Mouse (Mus musculus) midbrain, postnatal 0 days (tissue): ENCODE measurements around the gene Rnf213. TPM values are rescaled to one million over a fixed set of nuclear protein-coding genes. Genes with fewer than 3 reads are reported as not detected.

Experiments used
- ATAC-seq: fragments of 200-750 bp; cut with Nextera tagmentation; 2 replicates; pipeline ENCODE4 v1.8.0; 2017; ENCODE audit warnings: moderate number of reproducible peaks, mild to moderate bottlenecking, moderate TSS enrichment, moderate library complexity; ENCODE audit not compliant: low FRiP score
- DNase-seq: peaks from one replicate; pipeline ENCODE4 v3.0.0-alpha.2; 2015; ENCODE audit warnings: low spot score
- H3K27ac ChIP-seq: fragments of 300-500 bp; sonication (generic); 2 replicates; pipeline ENCODE4 v1.5.1; 2014; ENCODE audit warnings: low read depth, mild to moderate bottlenecking, low read length, mixed read lengths
- H3K27me3 ChIP-seq: fragments of 300-500 bp; sonication (generic); 2 replicates; pipeline ENCODE4 v1.6.1; 2014; ENCODE audit warnings: low read length, control low read depth, mixed read lengths; ENCODE audit not compliant: insufficient read depth
- H3K36me3 ChIP-seq: fragments of 300-500 bp; sonication (generic); 2 replicates; pipeline ENCODE4 v1.6.1; 2014; ENCODE audit warnings: low read length, control low read depth, mixed read lengths; ENCODE audit not compliant: insufficient read depth
- H3K4me1 ChIP-seq: fragments of 300-500 bp; sonication (generic); 2 replicates; pipeline ENCODE4 v1.6.1; 2014; ENCODE audit warnings: mild to moderate bottlenecking, control low read depth, antibody characterized with exemption, low read length, mixed read lengths; ENCODE audit not compliant: insufficient read depth
- H3K4me2 ChIP-seq: fragments of 300-500 bp; sonication (generic); 2 replicates; pipeline ENCODE4 v1.6.1; 2014; ENCODE audit warnings: low read depth, mild to moderate bottlenecking, low read length, mixed read lengths; ENCODE audit not compliant: poor library complexity, severe bottlenecking
- H3K4me3 ChIP-seq: fragments of 300-500 bp; sonication (generic); 2 replicates; pipeline ENCODE4 v1.5.1; 2014; ENCODE audit warnings: low read depth, mild to moderate bottlenecking, low read length, moderate library complexity
- H3K9ac ChIP-seq: fragments of 300-500 bp; sonication (generic); replicated peaks from 2 replicates; pipeline ENCODE4 v1.6.1; 2014; ENCODE audit warnings: mild to moderate bottlenecking, low read length, moderate library complexity, mixed read lengths; ENCODE audit not compliant: poor library complexity, severe bottlenecking
- H3K9me3 ChIP-seq: fragments of 300-500 bp; sonication (generic); 2 replicates; pipeline ENCODE4 v1.6.1; 2016; ENCODE audit warnings: low read length, control low read depth
- CTCF ChIP-seq: IDR thresholded peaks from 2 replicates; pipeline ENCODE4 v1.5.1; 2016; ENCODE audit warnings: antibody characterized with exemption, mild to moderate bottlenecking
- whole genome bisulfite sequencing: fragments of 180-500 bp; shearing (Covaris S2); extraction: QIAGEN DNeasy Blood & Tissue Kit; methylation state at CpG from one replicate; pipeline ENCODE4 v1.1.7; 2014; 5-methylcytosine and 5-hydroxymethylcytosine counted together
- polyA plus RNA-seq: library from polyadenylated mRNA; unstranded; fragments of >200 nt; fragmentation: Nextera tagmentation; extraction: Ambion mirVana; gene quantifications from 2 replicates; pipeline ENCODE4 v1.2.1, GENCODE M21; 2015
- total RNA-seq: library from RNA; depleted of rRNA; stranded (reverse); fragments of >200 nt; gene quantifications from 2 replicates; pipeline ENCODE4 v1.2.3, GENCODE M21; 2014

Gene Rnf213
- total and polyA plus RNA-seq, 2 experiments from 2014 or later = 0.74 to 6.9 TPM

DNA sequence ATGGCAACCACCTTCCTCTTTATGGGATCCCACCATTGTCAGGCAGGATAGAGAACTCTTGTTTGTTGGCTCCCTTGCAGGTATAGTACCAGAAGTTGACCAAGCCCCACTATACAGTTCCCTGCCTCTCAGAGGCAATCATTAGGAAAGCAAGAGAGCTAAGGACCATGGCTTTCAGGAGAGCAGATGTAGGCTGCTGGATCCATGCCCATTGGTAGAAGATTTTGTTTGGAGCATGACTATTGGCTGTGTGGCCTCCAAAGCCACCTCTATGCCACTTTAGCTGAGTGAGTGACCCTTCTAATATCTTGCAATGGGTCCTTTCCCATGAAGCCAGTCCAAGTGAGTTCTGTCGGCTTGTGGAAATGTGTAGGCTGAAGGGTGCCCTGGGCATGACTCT is 126.5 kb downstream of the Rnf213 start:
- 91% methylated on average over 1 of the region's 1 CpGs for WGBS

DNA sequence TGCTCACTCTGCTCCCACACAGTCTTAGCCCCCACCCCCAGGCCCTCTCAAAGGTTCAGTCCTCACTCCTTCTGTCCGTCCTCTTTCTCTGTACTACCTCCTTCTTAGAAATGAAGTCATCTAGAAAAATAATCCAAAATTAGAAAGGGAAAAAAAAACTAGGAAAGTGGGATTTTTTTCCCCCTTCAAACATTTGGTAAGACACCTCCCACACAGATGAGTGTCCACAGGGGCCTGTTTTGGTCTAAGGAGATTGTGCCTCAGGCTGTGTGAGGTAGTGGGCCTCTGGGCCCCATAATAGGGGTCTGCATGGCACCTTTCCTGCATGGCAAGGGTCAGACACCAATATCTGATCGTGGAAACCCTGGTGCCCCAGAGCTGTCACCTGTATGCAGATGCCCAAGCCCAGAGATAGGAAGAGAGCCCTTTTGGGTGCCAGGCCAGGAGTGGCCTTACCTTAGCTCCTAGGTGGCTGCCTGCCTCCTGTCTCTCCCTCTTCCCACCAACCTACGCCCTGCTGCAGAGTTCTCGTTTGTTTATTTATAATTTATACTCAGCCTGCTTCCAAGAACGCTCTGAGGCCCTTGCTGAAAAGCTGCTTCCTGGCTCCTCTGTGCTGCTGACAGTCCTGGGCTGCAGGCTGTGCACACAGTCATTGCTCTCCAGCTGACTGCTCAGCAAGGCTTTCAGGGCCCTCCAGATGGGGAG is 127.3 kb downstream of the Rnf213 start:
- no peaks in the 10 kb centered on the region for H3K36me3 ChIP-seq
- no peak overlapping the region for H3K4me2 ChIP-seq
- DNase-seq = no peak
- H3K4me3 ChIP-seq = no peak overlapping the region
- H3K9ac ChIP-seq = no peak overlapping the region
- H3K9me3 ChIP-seq = no peaks in the 10 kb centered on the region
- H3K27me3 ChIP-seq = no peaks in the 10 kb centered on the region
- no peak for TF ChIP-seq CTCF
- ATAC-seq = no peak
- no peak overlapping the region for H3K27ac ChIP-seq
- 66% methylated on average over 5 of the region's 5 CpGs for WGBS
- 0 out of 2 replicates have a peak, but pooled peaks cover 3% of the 10 kb centered on the region for H3K4me1 ChIP-seq

More for the DNA sequence above, 126.5 kb downstream of the Rnf213 start:
- Histone ChIP-seq H3K4me2 (no peak overlapping the region), H3K4me3 (no peak overlapping the region), H3K4me1 (peaks cover 8% of the 10 kb centered on the region), H3K9ac (no peak overlapping the region), H3K36me3 (no peaks in the 10 kb centered on the region), H3K27me3 (no peaks in the 10 kb centered on the region), H3K27ac (no peak overlapping the region), H3K9me3 (no peaks in the 10 kb centered on the region)
- ATAC-seq (no peak), DNase-seq (no peak)
- TF ChIP-seq CTCF = no peak

DNA sequence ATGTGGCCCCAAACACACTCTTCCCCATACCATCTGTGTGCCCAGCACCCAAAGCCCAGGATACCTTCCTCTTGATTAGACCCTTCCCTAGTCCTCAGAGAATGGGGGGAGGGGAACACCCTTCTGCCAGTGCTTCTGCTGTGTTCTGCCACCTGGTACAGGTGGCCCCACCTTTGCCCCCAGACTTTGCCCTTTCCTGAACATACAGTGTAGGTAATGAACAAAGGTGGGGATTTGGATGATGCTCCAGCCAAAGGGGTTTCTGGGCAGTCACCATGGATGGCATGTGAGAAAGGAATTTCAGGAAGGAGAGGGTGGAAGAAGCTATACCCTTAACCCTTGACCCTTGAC is 127.8 kb downstream of the Rnf213 start:
- Histone ChIP-seq H3K4me3 (no peak overlapping the region), H3K27ac (no peak overlapping the region), H3K9ac (no peak overlapping the region), H3K9me3 (no peaks in the 10 kb centered on the region), H3K36me3 (no peaks in the 10 kb centered on the region), H3K4me2 (no peak overlapping the region), H3K27me3 (no peaks in the 10 kb centered on the region), H3K4me1 (0 out of 2 replicates have a peak, but pooled peaks cover 2% of the 10 kb centered on the region)
- no peak for TF ChIP-seq CTCF
- DNase-seq = no peak
- no peak for ATAC-seq

DNA sequence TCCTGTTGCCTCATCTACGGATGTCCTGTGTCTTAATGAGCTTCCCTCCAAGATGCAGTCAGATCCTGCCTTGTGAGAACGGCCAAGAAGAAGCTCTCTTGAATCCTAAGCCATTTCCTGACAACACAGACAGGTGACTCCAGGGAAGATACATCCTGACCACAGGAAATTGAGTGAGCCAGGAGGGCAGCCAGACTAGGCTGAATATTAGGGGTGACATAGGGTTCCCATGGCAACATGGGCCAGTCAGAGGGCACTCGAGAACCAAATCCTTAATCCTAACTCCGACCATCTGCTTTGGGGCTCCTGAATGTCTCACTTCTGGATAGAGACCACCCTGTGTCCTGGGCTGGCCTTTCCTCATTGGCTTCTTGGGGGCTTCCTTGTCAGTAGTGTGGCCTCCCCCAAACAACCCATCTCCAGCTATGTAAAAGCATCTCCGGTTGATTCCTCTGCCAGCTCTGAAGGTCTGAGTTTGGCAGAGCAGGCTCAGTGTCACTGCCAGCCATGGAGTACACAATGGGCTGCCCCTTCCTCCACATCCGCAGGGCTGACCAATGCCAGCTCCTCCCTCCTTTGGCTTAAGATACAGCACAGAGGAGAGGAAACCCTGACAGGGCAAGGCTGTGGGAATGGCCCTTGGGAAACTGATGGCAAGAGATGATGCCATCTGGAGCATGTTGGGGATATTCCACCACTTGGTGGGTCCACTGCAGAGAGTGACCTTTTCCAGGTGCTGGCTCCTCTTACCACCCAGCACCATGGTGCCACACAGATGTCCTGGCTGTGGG is 129.2 kb downstream of the Rnf213 start:
- ATAC-seq = peak; percentile 49
- H3K27ac ChIP-seq = no peak overlapping the region
- H3K9me3 ChIP-seq = no peaks in the 10 kb centered on the region
- no peak overlapping the region for H3K4me2 ChIP-seq
- no peak overlapping the region for H3K4me3 ChIP-seq
- no peak for TF ChIP-seq CTCF
- H3K36me3 ChIP-seq = no peaks in the 10 kb centered on the region
- no peak overlapping the region for H3K9ac ChIP-seq
- 74% methylated on average over 6 of the region's 6 CpGs for whole genome bisulfite sequencing
- DNase-seq = peak; percentile 80
- H3K27me3 ChIP-seq = no peaks in the 10 kb centered on the region
- 0 out of 2 replicates have a peak, but pooled peaks cover 2% of the 10 kb centered on the region for H3K4me1 ChIP-seq

DNA sequence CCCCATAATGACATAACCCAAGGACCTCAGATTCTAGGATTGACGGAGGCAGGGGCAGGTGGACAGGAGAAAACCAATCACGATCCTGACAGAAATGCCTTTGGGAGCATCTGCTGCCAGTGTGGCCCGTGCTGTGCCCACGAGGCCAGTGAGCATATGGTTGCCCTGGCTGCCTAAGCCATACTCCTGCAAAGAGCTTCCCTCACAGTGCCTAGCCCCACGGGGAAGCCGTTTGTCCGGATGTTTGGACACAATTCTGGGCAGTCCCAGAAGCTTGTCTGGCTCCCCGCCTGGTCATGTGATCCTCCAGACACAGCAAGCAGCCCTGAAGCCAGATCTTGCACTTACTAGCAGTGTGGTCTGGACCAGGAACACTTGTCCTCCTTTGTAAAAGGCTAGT is 129.9 kb downstream of the Rnf213 start:
- H3K27ac ChIP-seq = no peak overlapping the region
- ATAC-seq (peak; percentile 57; the same call in 1 of the 2 replicates), DNase-seq (peak; percentile 89)
- H3K9me3 ChIP-seq = no peaks in the 10 kb centered on the region
- no peak overlapping the region for H3K4me2 ChIP-seq
- H3K36me3 ChIP-seq = no peaks in the 10 kb centered on the region
- H3K9ac ChIP-seq = no peak overlapping the region
- TF ChIP-seq CTCF = no peak
- H3K4me3 ChIP-seq = no peak overlapping the region
- WGBS = 61% methylated on average over 8 of the region's 8 CpGs
- H3K4me1 ChIP-seq = 0 out of 2 replicates have a peak, but pooled peaks cover 2% of the 10 kb centered on the region
- no peaks in the 10 kb centered on the region; the same call in 1 of the 2 replicates for H3K27me3 ChIP-seq

DNA sequence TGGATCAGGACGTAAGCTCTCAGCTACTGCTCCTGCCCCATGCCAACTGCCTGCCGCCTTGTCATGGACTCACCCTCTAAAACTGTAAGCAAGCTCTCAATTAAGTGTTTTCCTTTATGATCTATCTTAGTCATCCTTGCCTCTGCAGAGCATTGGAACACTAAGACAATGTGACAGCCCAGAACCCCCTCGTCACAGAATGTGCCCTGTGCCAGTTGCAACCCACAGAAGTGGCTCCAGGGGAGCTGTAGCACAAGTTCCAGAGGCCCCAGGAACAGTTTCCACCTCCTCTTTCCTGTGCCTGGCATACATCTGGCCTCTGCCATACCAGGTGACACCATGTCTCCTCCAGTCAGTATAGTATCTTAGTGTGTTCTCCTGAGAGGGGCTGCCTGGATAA is 130.5 kb downstream of the Rnf213 start:
- DNase-seq = no peak
- Histone ChIP-seq H3K27ac (no peak overlapping the region), H3K9ac (no peak overlapping the region), H3K4me3 (no peak overlapping the region), H3K4me1 (0 out of 2 replicates have a peak, but pooled peaks cover 2% of the 10 kb centered on the region), H3K9me3 (no peaks in the 10 kb centered on the region), H3K4me2 (no peak overlapping the region), H3K36me3 (no peaks in the 10 kb centered on the region), H3K27me3 (no peaks in the 10 kb centered on the region; the same call in 1 of the 2 replicates)
- no peak for ATAC-seq
- TF ChIP-seq CTCF = no peak
- WGBS = 73% methylated on average over 3 of the region's 3 CpGs
